Mouse (Mus musculus) regulatory T cell (primary cell): ENCODE measurements around the gene Tfr2.
"Not testable (repeated sequence)": the region's sequence is repeated elsewhere in the genome, so short reads cannot be mapped to it uniquely, and the experiment has no call there.

Source experiments
- in situ Hi-C: fragments of 300-600 bp; cut with MboI, MseI; formaldehyde crosslinking; loops from one replicate; pipeline ENCODE4 v1.15.1; 2025; ENCODE audit warnings: high pct_unique_total_duplicates

The Tfr2 gene

DNA sequence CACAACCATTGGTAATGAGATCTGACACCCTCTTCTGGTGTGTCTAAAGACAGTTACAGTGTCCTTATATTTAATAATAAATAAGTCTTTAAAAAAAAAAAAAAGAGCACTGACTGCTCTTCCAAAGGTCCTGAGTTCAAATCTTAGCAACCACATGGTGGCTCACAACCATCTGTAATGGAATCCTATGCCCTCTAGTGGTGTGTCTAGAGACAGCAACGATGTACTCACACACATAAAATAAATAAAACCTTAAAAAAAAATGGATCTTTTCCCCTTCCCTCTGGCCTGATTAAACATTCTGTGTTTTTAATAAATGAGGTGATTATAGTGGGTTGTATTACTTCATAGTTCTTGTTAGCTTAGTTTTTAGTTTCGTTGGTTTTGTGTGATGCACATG, 45.3 kb downstream of the Tfr2 start:
- in situ Hi-C loops = not testable (repeated sequence)

DNA sequence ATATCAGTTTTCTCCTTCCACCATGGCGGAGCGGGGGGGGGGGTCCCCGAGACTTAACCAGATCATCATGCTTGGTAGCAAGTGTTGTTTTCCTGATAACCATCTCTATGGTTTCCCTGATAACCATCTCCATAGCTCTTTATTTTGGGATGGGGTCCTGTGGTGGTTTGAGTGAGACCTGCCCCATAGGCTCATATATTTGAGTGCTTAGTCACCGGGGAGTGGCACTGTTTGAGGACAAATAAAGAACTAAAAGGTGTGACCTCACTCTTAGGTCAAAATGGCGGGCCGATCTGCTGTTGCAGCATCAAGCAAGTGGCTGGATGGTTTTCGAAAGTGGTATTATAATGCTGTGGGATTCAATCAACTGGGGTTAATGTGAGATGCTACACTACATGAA, 45.7 kb downstream of the Tfr2 start:
- in situ Hi-C loops = no loop called here

DNA sequence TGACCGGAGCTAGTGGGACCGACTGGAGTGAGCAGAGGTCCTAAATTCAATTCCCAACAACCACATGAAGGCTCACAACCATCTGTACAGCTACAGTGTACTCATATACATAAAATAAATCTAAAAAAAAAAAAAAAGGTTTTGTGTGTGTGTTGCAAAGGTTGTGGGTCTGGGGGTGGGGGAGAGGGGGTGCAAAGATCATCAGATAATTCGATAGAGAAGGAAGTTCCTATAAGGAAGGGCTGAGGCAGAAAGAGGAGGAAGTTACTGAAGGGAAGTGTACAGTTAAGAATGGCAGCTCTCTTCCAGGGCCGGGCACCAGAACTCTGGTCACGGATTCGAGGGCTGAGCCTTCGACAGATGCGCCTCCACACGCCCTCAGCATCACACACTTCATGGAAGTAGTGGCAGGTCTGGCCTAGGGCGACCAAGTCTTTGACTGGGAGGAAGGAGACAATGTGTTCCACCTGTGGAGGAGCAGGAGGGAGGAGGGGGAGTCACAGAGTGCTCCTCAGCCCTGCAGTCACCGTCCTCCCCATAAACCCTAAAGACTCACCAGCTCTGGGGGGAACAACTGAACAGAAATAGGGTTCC, 54.4 kb downstream of the Tfr2 start:
- in situ Hi-C loops = no loop called here

DNA sequence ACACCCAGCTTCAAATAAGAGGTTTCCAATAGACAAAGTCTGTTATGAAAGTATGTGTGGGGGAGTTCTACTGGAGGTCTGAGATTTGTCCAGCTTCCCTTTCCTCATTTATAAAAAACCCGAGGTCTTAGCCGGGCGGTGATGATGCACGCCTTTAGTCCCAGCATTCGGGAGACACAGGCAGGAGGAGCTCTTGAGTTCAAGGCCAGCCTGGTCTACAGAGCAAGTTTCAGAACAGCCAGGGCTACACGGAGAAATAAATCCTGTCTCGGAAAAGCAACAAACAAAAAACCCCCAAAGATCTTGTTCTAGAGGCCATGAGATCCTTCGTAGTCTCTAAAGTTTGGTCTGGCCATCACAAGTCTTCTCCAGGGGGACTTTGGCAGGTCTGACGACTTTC, 58.4 kb downstream of the Tfr2 start:
- in situ Hi-C loops = no loop called here

DNA sequence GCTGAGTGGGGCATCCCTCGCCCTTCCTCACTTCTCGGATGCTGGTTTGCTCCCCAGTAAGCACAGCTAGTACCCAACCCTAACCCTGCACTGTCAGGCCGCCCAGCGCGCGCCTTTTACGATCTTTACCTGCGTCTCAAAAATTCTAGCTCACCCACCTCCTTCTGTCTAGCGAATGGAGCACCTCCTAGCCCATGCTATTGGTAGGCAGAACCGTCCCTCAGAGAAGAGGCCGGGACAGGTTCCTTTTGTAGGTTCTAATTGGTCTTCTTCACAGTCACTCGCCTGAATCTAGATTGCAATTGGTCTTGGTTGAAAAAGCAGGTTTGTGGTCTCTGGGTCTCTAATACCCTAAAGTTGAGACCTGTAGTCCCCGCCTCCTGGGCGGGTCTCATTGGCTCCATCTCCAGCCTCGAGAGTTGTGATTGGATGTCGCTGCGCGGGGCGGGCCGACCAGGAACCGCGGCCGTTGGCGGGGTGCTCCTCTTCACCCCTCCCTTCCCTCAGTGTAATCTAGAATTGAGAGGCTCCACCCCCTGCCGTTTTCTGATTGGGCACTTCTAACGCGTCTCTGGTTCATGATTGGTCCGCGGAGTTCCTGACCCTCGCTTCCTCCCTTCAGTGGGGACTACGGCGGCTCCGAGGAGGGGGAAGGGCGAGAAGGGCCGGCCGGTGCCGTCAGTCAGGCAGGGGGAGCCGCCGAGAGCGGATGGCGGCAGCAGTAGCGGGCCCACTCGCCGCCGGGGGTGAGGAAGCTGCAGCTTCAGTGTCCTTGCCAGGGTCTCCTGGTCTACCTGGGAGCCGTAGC, 59.1 kb downstream of the Tfr2 start, which contains the start of the genes Fbxo24, Lrch4 and Gm20605:
TSS of gene Fbxo24 (minus strand) at position 505 of the 808 bp plus-strand sequence.
TSS of gene Lrch4 (plus strand) at position 624 of the 808 bp plus-strand sequence.
TSS of gene Gm20605 (plus strand) at position 678 of the 808 bp plus-strand sequence.
- in situ Hi-C loops = no loop called here

DNA sequence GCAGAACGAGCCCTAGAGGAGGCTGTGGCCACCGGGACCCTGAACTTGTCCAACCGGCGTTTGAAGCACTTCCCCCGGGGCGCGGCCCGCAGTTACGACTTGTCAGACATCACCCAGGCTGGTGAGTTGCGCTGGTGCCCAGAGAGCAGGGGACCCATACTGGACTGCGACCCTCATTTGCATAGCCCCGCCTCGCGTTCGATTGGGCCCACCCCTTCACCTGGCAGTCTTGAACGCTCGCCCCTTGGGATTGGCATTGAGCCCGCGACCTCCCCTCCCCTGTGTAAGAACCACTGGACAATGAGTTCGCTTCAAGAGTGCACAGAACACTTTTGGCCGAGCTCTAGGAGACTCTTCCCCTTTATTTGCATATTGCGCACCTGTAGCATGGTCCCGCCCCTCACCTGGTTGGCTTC, 59.7 kb downstream of the Tfr2 start:
- in situ Hi-C loops = no loop called here

DNA sequence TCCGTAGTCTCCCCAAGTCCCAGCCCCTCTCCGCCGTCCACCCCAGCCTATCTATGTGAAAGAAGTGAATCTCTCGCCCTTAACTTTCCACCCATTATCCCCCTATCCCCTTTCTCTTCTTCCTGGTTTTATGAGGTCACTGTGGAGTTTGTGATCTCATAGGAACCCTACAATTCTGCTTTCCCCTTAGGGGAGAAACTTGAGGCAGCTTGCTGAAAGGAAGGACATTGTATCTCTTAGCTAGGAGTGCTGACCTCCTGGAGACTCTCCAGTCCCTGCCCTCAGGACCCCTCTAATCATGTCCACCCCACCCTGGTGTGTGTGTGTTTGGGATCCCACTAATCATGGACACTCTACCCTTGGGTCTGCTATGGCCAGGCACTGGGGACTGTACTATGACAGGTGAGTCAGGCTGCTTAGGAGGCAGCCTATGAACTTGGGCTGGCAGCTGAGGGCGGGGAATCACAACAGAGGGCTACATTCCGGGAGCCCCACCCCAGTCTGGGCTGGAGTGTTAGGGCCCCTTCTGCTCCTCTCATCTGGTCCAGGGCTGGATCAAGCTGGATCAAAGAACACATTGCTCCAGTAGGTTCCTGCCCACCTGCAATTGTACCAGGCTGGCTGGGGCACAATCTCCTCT, 60.4 kb downstream of the Tfr2 start:
- in situ Hi-C loops = no loop called here

DNA sequence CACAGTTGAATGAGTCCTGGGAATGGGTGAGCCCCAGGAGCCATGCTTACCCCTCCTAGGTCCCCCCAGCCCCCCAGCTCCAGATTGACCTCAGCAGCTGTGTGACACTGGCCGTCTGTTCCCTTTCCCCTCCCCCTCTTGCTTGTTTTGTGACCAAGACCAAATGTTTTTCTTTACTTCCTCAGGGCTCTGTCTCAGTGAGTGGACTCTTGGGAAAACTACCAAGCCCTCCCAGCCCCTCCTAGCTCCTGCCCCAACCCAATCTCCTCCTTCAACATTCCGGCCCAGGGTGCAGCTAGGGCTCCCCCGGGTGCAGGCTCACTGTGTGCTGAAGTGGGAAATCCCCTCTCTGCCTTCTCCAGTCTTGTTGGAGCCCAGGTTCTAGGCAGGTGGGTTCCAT, 61.0 kb downstream of the Tfr2 start:
- in situ Hi-C loops = no loop called here

DNA sequence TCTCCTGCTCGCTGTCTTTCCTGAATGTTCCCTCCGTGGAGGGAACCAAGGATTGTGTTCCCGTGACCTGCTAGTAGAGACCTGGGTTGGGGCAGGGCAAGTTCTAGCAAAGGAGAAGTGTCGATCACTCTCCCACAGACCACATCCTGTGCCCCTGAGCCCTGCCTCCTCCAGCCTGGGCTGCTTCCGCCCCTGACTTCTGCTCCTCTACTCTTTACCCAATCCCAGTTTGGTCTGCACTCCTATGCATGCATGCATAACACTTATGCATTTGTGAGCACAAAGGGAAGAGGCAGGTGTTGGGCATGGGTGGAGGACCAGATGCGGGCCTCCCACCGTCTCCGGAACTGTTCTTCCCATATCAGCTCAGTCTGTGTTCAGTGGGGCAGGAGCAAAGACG, 61.5 kb downstream of the Tfr2 start:
- in situ Hi-C loops = no loop called here

DNA sequence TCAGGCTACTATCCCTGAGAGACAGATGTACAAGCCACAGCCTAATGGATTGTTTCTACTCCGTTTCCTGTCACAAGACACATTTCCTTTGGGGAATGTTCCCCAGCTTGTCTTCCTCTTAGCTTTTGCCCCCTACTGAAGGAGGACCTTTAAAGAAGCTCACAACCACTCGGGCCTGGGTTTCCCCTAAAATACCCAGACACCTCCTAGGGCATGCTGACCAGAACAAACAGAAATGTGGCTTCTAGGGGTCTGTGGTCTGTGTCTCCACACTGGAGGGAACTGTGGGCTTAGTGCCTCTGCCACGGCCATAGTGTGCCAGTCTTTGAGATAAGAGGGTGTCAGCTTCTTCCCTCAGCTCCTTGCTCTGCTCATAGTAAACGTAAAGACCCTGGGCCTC, 62.0 kb downstream of the Tfr2 start:
- in situ Hi-C loops = no loop called here

DNA sequence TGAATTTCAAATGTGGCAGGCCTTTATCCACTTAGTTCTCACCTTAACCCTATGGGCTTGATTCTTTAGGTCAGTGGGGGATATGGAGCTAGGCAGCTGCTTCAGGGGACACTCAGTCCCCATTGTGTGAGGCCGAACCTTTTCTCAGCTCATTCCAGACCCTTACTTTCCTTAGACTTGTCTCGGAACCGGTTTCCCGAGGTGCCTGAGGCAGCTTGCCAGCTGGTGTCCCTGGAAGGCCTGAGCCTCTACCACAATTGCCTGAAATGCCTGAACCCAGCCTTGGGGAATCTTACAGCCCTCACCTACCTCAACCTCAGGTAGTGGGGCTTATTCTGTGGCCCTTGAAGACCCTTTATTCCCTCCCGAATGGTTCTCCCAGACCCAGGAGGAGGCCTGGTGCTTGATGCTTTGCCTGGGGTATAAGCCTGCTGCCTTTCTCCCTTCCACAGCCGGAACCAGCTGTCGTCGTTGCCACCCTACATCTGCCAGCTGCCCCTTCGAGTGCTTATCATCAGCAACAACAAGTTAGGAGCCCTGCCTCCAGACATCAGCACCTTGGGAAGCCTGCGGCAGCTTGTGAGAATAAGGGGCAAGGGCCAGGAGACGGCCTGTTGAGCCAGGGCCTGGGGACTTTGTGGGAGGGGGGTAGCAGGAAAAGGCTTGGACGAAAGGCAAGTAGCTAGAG, 63.9 kb downstream of the Tfr2 start:
- in situ Hi-C loops = no loop called here
